Mouse (Mus musculus): ENCODE measurements around the gene Olfr615. TPM values are rescaled to one million over a fixed set of nuclear protein-coding genes. Genes with fewer than 3 reads are reported as not detected.

Gene Olfr615
- polyA plus RNA-seq, 1 experiment from 2014 or later = not detected

Small RNAs within 50 kb of the gene (microRNA-seq; reads per million reads assigned to microRNA genes)
- not detected for gene Gm26506

Other genes with a start within 250 kb of the Olfr615 start
- not detected in 2 replicates for gene Olfr597, start 239.8 kb upstream of the Olfr615 start, polyA plus RNA-seq (2015; fragmentation: Nextera tagmentation; extraction: Ambion mirVana)
- not detected in 2 replicates for gene Olfr598, start 232.5 kb upstream of the Olfr615 start, polyA plus RNA-seq (2015; fragmentation: Nextera tagmentation; extraction: Ambion mirVana)
- not detected in 2 replicates for gene Olfr599, start 220.2 kb upstream of the Olfr615 start, polyA plus RNA-seq (2015; fragmentation: Nextera tagmentation; extraction: Ambion mirVana)
- not detected in 2 replicates for gene Olfr600, start 206.4 kb upstream of the Olfr615 start, polyA plus RNA-seq (2015; fragmentation: Nextera tagmentation; extraction: Ambion mirVana)
- gene Olfr601, start 193.4 kb upstream of the Olfr615 start, polyA plus RNA-seq (2015; fragmentation: Nextera tagmentation; extraction: Ambion mirVana) = not detected in 2 replicates
- not detected in 2 replicates for gene Olfr603, start 169.9 kb upstream of the Olfr615 start, polyA plus RNA-seq (2015; fragmentation: Nextera tagmentation; extraction: Ambion mirVana)
- not detected in 2 replicates for gene Usp17lc, start 141.0 kb upstream of the Olfr615 start, polyA plus RNA-seq (2015; fragmentation: Nextera tagmentation; extraction: Ambion mirVana)
- not detected in 2 replicates for gene Olfr605, start 110.6 kb upstream of the Olfr615 start, polyA plus RNA-seq (2015; fragmentation: Nextera tagmentation; extraction: Ambion mirVana)
- gene Olfr606, start 107.0 kb upstream of the Olfr615 start, polyA plus RNA-seq (2015; fragmentation: Nextera tagmentation; extraction: Ambion mirVana) = not detected in 2 replicates
- gene Olfr607, start 91.9 kb upstream of the Olfr615 start, polyA plus RNA-seq (2015; fragmentation: Nextera tagmentation; extraction: Ambion mirVana) = 0.31 and 0.47 TPM in 2 replicates
- gene Olfr608, start 86.2 kb upstream of the Olfr615 start, polyA plus RNA-seq (2015; fragmentation: Nextera tagmentation; extraction: Ambion mirVana) = 0.52 and 0.59 TPM in 2 replicates
- 0.04 and 0.19 TPM in 2 replicates for gene Olfr609, start 58.0 kb upstream of the Olfr615 start, polyA plus RNA-seq (2015; fragmentation: Nextera tagmentation; extraction: Ambion mirVana)
- not detected in 2 replicates for gene Olfr610, start 44.0 kb upstream of the Olfr615 start, polyA plus RNA-seq (2015; fragmentation: Nextera tagmentation; extraction: Ambion mirVana)
- gene Olfr611, start 35.2 kb upstream of the Olfr615 start, polyA plus RNA-seq (2015; fragmentation: Nextera tagmentation; extraction: Ambion mirVana) = not detected in 2 replicates
- gene Olfr612, start 13.4 kb upstream of the Olfr615 start, polyA plus RNA-seq (2015; fragmentation: Nextera tagmentation; extraction: Ambion mirVana) = not detected in 2 replicates
- gene Olfr613, start 8.0 kb upstream of the Olfr615 start, polyA plus RNA-seq (2015; fragmentation: Nextera tagmentation; extraction: Ambion mirVana) = not detected in 2 replicates
- gene Olfr616, start 13.1 kb downstream of the Olfr615 start, polyA plus RNA-seq (2015; fragmentation: Nextera tagmentation; extraction: Ambion mirVana) = not detected in 2 replicates
- gene Olfr617, start 17.0 kb downstream of the Olfr615 start, polyA plus RNA-seq (2015; fragmentation: Nextera tagmentation; extraction: Ambion mirVana) = not detected in 2 replicates
- not detected in 2 replicates for gene Olfr618, start 34.0 kb downstream of the Olfr615 start, polyA plus RNA-seq (2015; fragmentation: Nextera tagmentation; extraction: Ambion mirVana)
- gene Olfr619, start 44.5 kb downstream of the Olfr615 start, polyA plus RNA-seq (2015; fragmentation: Nextera tagmentation; extraction: Ambion mirVana) = not detected in 2 replicates
- gene Olfr620, start 56.5 kb downstream of the Olfr615 start, polyA plus RNA-seq (2015; fragmentation: Nextera tagmentation; extraction: Ambion mirVana) = not detected in 2 replicates
- not detected in 2 replicates for gene Olfr622, start 86.6 kb downstream of the Olfr615 start, polyA plus RNA-seq (2015; fragmentation: Nextera tagmentation; extraction: Ambion mirVana)
- gene Olfr623, start 107.6 kb downstream of the Olfr615 start, polyA plus RNA-seq (2015; fragmentation: Nextera tagmentation; extraction: Ambion mirVana) = not detected in 2 replicates
- 0.03 TPM in 2 replicates for gene Olfr624, start 115.1 kb downstream of the Olfr615 start, polyA plus RNA-seq (2015; fragmentation: Nextera tagmentation; extraction: Ambion mirVana)
- not detected in 2 replicates for gene Olfr625-ps1, start 126.6 kb downstream of the Olfr615 start, polyA plus RNA-seq (2015; fragmentation: Nextera tagmentation; extraction: Ambion mirVana)
- gene Olfr243, start 158.6 kb downstream of the Olfr615 start, polyA plus RNA-seq (2015; fragmentation: Nextera tagmentation; extraction: Ambion mirVana) = not detected in 2 replicates
- not detected in 2 replicates for gene Olfr628, start 174.3 kb downstream of the Olfr615 start, polyA plus RNA-seq (2015; fragmentation: Nextera tagmentation; extraction: Ambion mirVana)
- not detected in 2 replicates for gene Olfr629, start 188.9 kb downstream of the Olfr615 start, polyA plus RNA-seq (2015; fragmentation: Nextera tagmentation; extraction: Ambion mirVana)
- not detected in 2 replicates for gene Olfr630, start 201.3 kb downstream of the Olfr615 start, polyA plus RNA-seq (2015; fragmentation: Nextera tagmentation; extraction: Ambion mirVana)
- gene Olfr69, start 215.5 kb downstream of the Olfr615 start, polyA plus RNA-seq (2015; fragmentation: Nextera tagmentation; extraction: Ambion mirVana) = not detected in 2 replicates
- not detected in 2 replicates for gene Olfr68, start 223.6 kb downstream of the Olfr615 start, polyA plus RNA-seq (2015; fragmentation: Nextera tagmentation; extraction: Ambion mirVana)
- gene Olfr67, start 235.7 kb downstream of the Olfr615 start, polyA plus RNA-seq (2015; fragmentation: Nextera tagmentation; extraction: Ambion mirVana) = not detected in 2 replicates